Mouse (Mus musculus) intestine, embryonic 14.5 days (tissue): ENCODE results near the gene Foxn3. TPM values are rescaled to one million over a fixed set of nuclear protein-coding genes. Genes with fewer than 3 reads are reported as not detected.

Source experiments
- ATAC-seq: fragments of 200-750 bp; cut with Nextera tagmentation; replicated peaks from 2 replicates; pipeline ENCODE4 v1.8.0; 2017; ENCODE audit warnings: low read depth, moderate number of reproducible peaks, moderate TSS enrichment, moderate library complexity; ENCODE audit not compliant: low FRiP score, low TSS enrichment
- DNase-seq: peaks from one replicate; pipeline ENCODE4 v3.0.0-alpha.2; 2018; ENCODE audit warnings: low spot score
- H3K27ac ChIP-seq: fragments of 300-500 bp; sonication (generic); 2 replicates; pipeline ENCODE4 v1.5.1; 2014; ENCODE audit warnings: low read depth, mild to moderate bottlenecking, control low read depth
- H3K27me3 ChIP-seq: fragments of 300-500 bp; sonication (generic); replicated peaks from 2 replicates; pipeline ENCODE4 v1.6.1; 2014; ENCODE audit warnings: low read length, control low read depth; ENCODE audit not compliant: control insufficient read depth, insufficient read depth
- H3K36me3 ChIP-seq: fragments of 300-500 bp; sonication (generic); 2 replicates; pipeline ENCODE4 v1.6.1; 2014; ENCODE audit warnings: low read length, control low read depth; ENCODE audit not compliant: control insufficient read depth, insufficient read depth
- H3K4me1 ChIP-seq: fragments of 300-500 bp; sonication (generic); replicated peaks from 2 replicates; pipeline ENCODE4 v1.6.1; 2014; ENCODE audit warnings: low read length, control low read depth, mixed read lengths; ENCODE audit not compliant: control insufficient read depth, insufficient read depth
- H3K4me2 ChIP-seq: fragments of 300-500 bp; sonication (generic); 2 replicates; pipeline ENCODE4 v1.6.1; 2014; ENCODE audit warnings: low read length
- H3K4me3 ChIP-seq: fragments of 300-500 bp; sonication (generic); 2 replicates; pipeline ENCODE4 v1.5.1; 2014; ENCODE audit warnings: low read depth, low read length, control low read depth, mixed read lengths
- H3K9ac ChIP-seq: fragments of 300-500 bp; sonication (generic); 2 replicates; pipeline ENCODE4 v1.6.1; 2014; ENCODE audit warnings: mild to moderate bottlenecking, low read length
- H3K9me3 ChIP-seq: fragments of 300-500 bp; sonication (generic); 2 replicates; pipeline ENCODE4 v1.6.1; 2016; ENCODE audit warnings: low read length, control low read depth; ENCODE audit not compliant: control insufficient read depth
- WGBS: fragments of 180-500 bp; shearing (Covaris S2); extraction: QIAGEN DNeasy Blood & Tissue Kit; methylation state at CpG from one replicate; pipeline ENCODE4 v1.1.7; 2014; 5-methylcytosine and 5-hydroxymethylcytosine counted together
- polyA plus RNA-seq: library from polyadenylated mRNA; unstranded; fragments of >200 nt; fragmentation: Nextera tagmentation; extraction: Ambion mirVana; gene quantifications from 2 replicates; pipeline ENCODE4 v1.2.1, GENCODE M21; 2014

The Foxn3 gene
- polyA plus RNA-seq = 74.3 and 75.9 TPM in 2 replicates

GRCm38 (mm10) chr12:99563219-99564059, at the start of gene Foxn3:
Gene Foxn3 (minus strand): TSS chr12:99563582.
- Histone ChIP-seq H3K4me1 (peaks cover 21% of the 10 kb centered on the region), H3K27me3 (no peaks in the 10 kb centered on the region), H3K4me3 (peak within 1 kb of the TSS; percentile 78), H3K9ac (peak within 1 kb of the TSS; percentile 88), H3K27ac (peak within 1 kb of the TSS; percentile 83), H3K4me2 (peak within 1 kb of the TSS; percentile 61), H3K9me3 (no peaks in the 10 kb centered on the region), H3K36me3 (no peaks in the 10 kb centered on the region)
- peak; percentile 90 for ATAC-seq
- under 1% methylated on average over 66 of the region's 66 CpGs for WGBS
- peak; percentile 90 for DNase-seq

- 58% methylated on average over 9 of the region's 9 CpGs for WGBS
- Histone ChIP-seq H3K27me3 (no peaks in the 10 kb centered on the region), H3K27ac (no peak overlapping the region), H3K4me3 (no peak overlapping the region), H3K4me2 (no peak overlapping the region), H3K9ac (no peak overlapping the region), H3K4me1 (no peaks in the 10 kb centered on the region), H3K9me3 (no peaks in the 10 kb centered on the region), H3K36me3 (no peaks in the 10 kb centered on the region)
- ATAC-seq = no peak
- DNase-seq = no peak
Observed at GRCm38 (mm10) chr12:99612181-99612871, 48.9 kb upstream of the Foxn3 start.

GRCm38 (mm10) chr12:99610868-99611267, 47.5 kb upstream of the Foxn3 start:
- 92% methylated on average over 7 of the region's 7 CpGs for WGBS
- Histone ChIP-seq H3K36me3 (no peaks in the 10 kb centered on the region), H3K4me1 (no peaks in the 10 kb centered on the region), H3K9ac (no peak overlapping the region), H3K9me3 (no peaks in the 10 kb centered on the region), H3K27ac (no peak overlapping the region), H3K27me3 (no peaks in the 10 kb centered on the region), H3K4me3 (no peak overlapping the region), H3K4me2 (no peak overlapping the region)
- ATAC-seq (no peak), DNase-seq (no peak)

GRCm38 (mm10) chr12:99610069-99610815, 46.9 kb upstream of the Foxn3 start:
- whole genome bisulfite sequencing = 91% methylated on average over 16 of the region's 16 CpGs

GRCm38 (mm10) chr12:99609643-99610042, 46.3 kb upstream of the Foxn3 start:
- no peak for ATAC-seq
- Histone ChIP-seq H3K27me3 (no peaks in the 10 kb centered on the region), H3K4me3 (no peak overlapping the region), H3K9ac (no peak overlapping the region), H3K36me3 (no peaks in the 10 kb centered on the region), H3K4me2 (no peak overlapping the region), H3K9me3 (no peaks in the 10 kb centered on the region), H3K4me1 (no peaks in the 10 kb centered on the region), H3K27ac (no peak overlapping the region)
- WGBS = 70% methylated on average over 5 of the region's 5 CpGs
- no peak for DNase-seq

More at GRCm38 (mm10) chr12:99610069-99610815, 46.9 kb upstream of the Foxn3 start:
- Histone ChIP-seq H3K27ac (no peak overlapping the region), H3K4me3 (no peak overlapping the region), H3K9ac (no peak overlapping the region), H3K27me3 (no peaks in the 10 kb centered on the region), H3K4me1 (no peaks in the 10 kb centered on the region), H3K36me3 (no peaks in the 10 kb centered on the region), H3K9me3 (no peaks in the 10 kb centered on the region), H3K4me2 (no peak overlapping the region)
- ATAC-seq (no peak), DNase-seq (no peak)

GRCm38 (mm10) chr12:99608279-99608955, 45.0 kb upstream of the Foxn3 start:
- DNase-seq (no peak), ATAC-seq (no peak)
- 66% methylated on average over 10 of the region's 10 CpGs for WGBS
- H3K4me1 ChIP-seq = no peaks in the 10 kb centered on the region
- no peaks in the 10 kb centered on the region for H3K27me3 ChIP-seq
- H3K36me3 ChIP-seq = no peaks in the 10 kb centered on the region
- H3K9me3 ChIP-seq = no peaks in the 10 kb centered on the region
- H3K27ac ChIP-seq = no peak overlapping the region
- H3K4me3 ChIP-seq = no peak overlapping the region
- H3K4me2 ChIP-seq = no peak overlapping the region
- H3K9ac ChIP-seq = no peak overlapping the region

- Histone ChIP-seq H3K36me3 (no peaks in the 10 kb centered on the region), H3K9me3 (no peaks in the 10 kb centered on the region), H3K9ac (no peak overlapping the region), H3K4me2 (no peak overlapping the region), H3K27ac (no peak overlapping the region), H3K27me3 (no peaks in the 10 kb centered on the region), H3K4me3 (no peak overlapping the region), H3K4me1 (no peaks in the 10 kb centered on the region)
- ATAC-seq (no peak), DNase-seq (no peak)
- WGBS = 87% methylated on average over 2 of the region's 2 CpGs
Observed at GRCm38 (mm10) chr12:99603381-99603780, 40.0 kb upstream of the Foxn3 start.

GRCm38 (mm10) chr12:99601841-99602240, 38.5 kb upstream of the Foxn3 start:
- no peak overlapping the region for H3K4me3 ChIP-seq
- ATAC-seq (no peak), DNase-seq (no peak)
- H3K9me3 ChIP-seq = no peaks in the 10 kb centered on the region
- no peaks in the 10 kb centered on the region for H3K4me1 ChIP-seq
- H3K36me3 ChIP-seq = no peaks in the 10 kb centered on the region
- no peaks in the 10 kb centered on the region for H3K27me3 ChIP-seq
- 93% methylated on average over 3 of the region's 3 CpGs for WGBS
- no peak overlapping the region for H3K27ac ChIP-seq
- H3K4me2 ChIP-seq = no peak overlapping the region
- no peak overlapping the region for H3K9ac ChIP-seq
